Mouse (Mus musculus) hindbrain, postnatal 0 days (tissue): ENCODE results near the gene Gm45062. TPM values are rescaled to one million over a fixed set of nuclear protein-coding genes. Genes with fewer than 3 reads are reported as not detected.

Experiments used
- ATAC-seq: fragments of 200-750 bp; cut with Nextera tagmentation; 2 replicates; pipeline ENCODE4 v1.8.0; 2017; ENCODE audit warnings: mild to moderate bottlenecking, moderate TSS enrichment, moderate library complexity
- DNase-seq: peaks from one replicate; pipeline ENCODE4 v3.0.0-alpha.2; 2015; ENCODE audit warnings: low spot score
- H3K27ac ChIP-seq: fragments of 300-500 bp; sonication (generic); 2 replicates; pipeline ENCODE4 v1.5.1; 2014; ENCODE audit warnings: mild to moderate bottlenecking
- H3K27me3 ChIP-seq: fragments of 300-500 bp; sonication (generic); 2 replicates; pipeline ENCODE4 v1.6.1; 2014; ENCODE audit warnings: low read length, mixed read lengths; ENCODE audit not compliant: insufficient read depth
- H3K36me3 ChIP-seq: fragments of 300-500 bp; sonication (generic); 2 replicates; pipeline ENCODE4 v1.6.1; 2014; ENCODE audit warnings: low read length, mixed read lengths; ENCODE audit not compliant: insufficient read depth
- H3K4me1 ChIP-seq: fragments of 300-500 bp; sonication (generic); 2 replicates; pipeline ENCODE4 v1.6.1; 2014; ENCODE audit warnings: antibody characterized with exemption, low read length, mixed read lengths; ENCODE audit not compliant: insufficient read depth
- H3K4me2 ChIP-seq: fragments of 300-500 bp; sonication (generic); 2 replicates; pipeline ENCODE4 v1.6.1; 2014; ENCODE audit warnings: low read depth, mild to moderate bottlenecking, low read length, moderate library complexity, mixed read lengths
- H3K4me3 ChIP-seq: fragments of 300-500 bp; sonication (generic); 2 replicates; pipeline ENCODE4 v1.5.1; 2014; ENCODE audit warnings: low read length
- H3K9ac ChIP-seq: fragments of 300-500 bp; sonication (generic); replicated peaks from 2 replicates; pipeline ENCODE4 v1.6.1; 2014; ENCODE audit warnings: mild to moderate bottlenecking, low read length, moderate library complexity, mixed read lengths
- H3K9me3 ChIP-seq: fragments of 300-500 bp; sonication (generic); 2 replicates; pipeline ENCODE4 v1.6.1; 2016; ENCODE audit warnings: low read length, mixed read lengths
- CTCF ChIP-seq: IDR thresholded peaks from 2 replicates; pipeline ENCODE4 v1.5.1; 2016; ENCODE audit warnings: antibody characterized with exemption, control low read depth, low read depth
- WGBS: fragments of 180-500 bp; shearing (Covaris S2); extraction: QIAGEN DNeasy Blood & Tissue Kit; methylation state at CpG from one replicate; pipeline ENCODE4 v1.1.7; 2014; 5-methylcytosine and 5-hydroxymethylcytosine counted together
- polyA plus RNA-seq: library from polyadenylated mRNA; unstranded; fragments of >200 nt; fragmentation: Nextera tagmentation; extraction: Ambion mirVana; gene quantifications from 2 replicates; pipeline ENCODE4 v1.2.1, GENCODE M21; 2015
- total RNA-seq: library from RNA; depleted of rRNA; stranded (reverse); fragments of >200 nt; gene quantifications from 2 replicates; pipeline ENCODE4 v1.2.3, GENCODE M21; 2014

Gm45062 gene
- total and polyA plus RNA-seq, 2 experiments from 2014 or later = 1.8 to 4.9 TPM

GRCm38 (mm10) chr6:8503953-8504352 is 244.7 kb downstream of the Gm45062 start:
- no peak overlapping the region for H3K4me3 ChIP-seq
- H3K9me3 ChIP-seq = no peaks in the 10 kb centered on the region
- H3K36me3 ChIP-seq = no peaks in the 10 kb centered on the region
- H3K9ac ChIP-seq = no peak overlapping the region
- no peak for TF ChIP-seq CTCF
- H3K27me3 ChIP-seq = no peaks in the 10 kb centered on the region
- H3K4me1 ChIP-seq = no peaks in the 10 kb centered on the region
- H3K27ac ChIP-seq = no peak overlapping the region
- 21% methylated on average over 3 of the region's 3 CpGs for WGBS
- DNase-seq = no peak
- H3K4me2 ChIP-seq = no peak overlapping the region
- no peak for ATAC-seq

- 80% methylated on average over 6 of the region's 6 CpGs for WGBS
- no peak for ATAC-seq
Observed at GRCm38 (mm10) chr6:8504521-8505228, 245.4 kb downstream of the Gm45062 start.

GRCm38 (mm10) chr6:8506631-8507030 is 247.4 kb downstream of the Gm45062 start:
- Histone ChIP-seq H3K27ac (no peak overlapping the region), H3K36me3 (no peaks in the 10 kb centered on the region), H3K9ac (no peak overlapping the region), H3K9me3 (no peaks in the 10 kb centered on the region), H3K4me2 (no peak overlapping the region), H3K27me3 (no peaks in the 10 kb centered on the region), H3K4me1 (peaks cover 4% of the 10 kb centered on the region; the same call in 1 of the 2 replicates), H3K4me3 (no peak overlapping the region)
- TF ChIP-seq CTCF = no peak
- ATAC-seq (no peak), DNase-seq (no peak)

More at GRCm38 (mm10) chr6:8504521-8505228, 245.4 kb downstream of the Gm45062 start:
- Histone ChIP-seq H3K4me3 (no peak overlapping the region), H3K9me3 (no peaks in the 10 kb centered on the region), H3K4me1 (no peaks in the 10 kb centered on the region), H3K27me3 (no peaks in the 10 kb centered on the region), H3K27ac (no peak overlapping the region), H3K9ac (no peak overlapping the region), H3K4me2 (no peak overlapping the region), H3K36me3 (no peaks in the 10 kb centered on the region)
- no peak for TF ChIP-seq CTCF
- no peak for DNase-seq

- Histone ChIP-seq H3K9ac (peak overlapping the region; percentile 90), H3K36me3 (no peaks in the 10 kb centered on the region), H3K27ac (peak overlapping the region; percentile 98), H3K27me3 (no peaks in the 10 kb centered on the region), H3K9me3 (no peaks in the 10 kb centered on the region), H3K4me1 (peaks cover 5% of the 10 kb centered on the region; the same call in 1 of the 2 replicates), H3K4me3 (peak overlapping the region; percentile 95), H3K4me2 (peak overlapping the region; percentile 68)
- ATAC-seq (peak; percentile 99), DNase-seq (peak; percentile 99)
- TF ChIP-seq CTCF = no peak; the same call in 1 of the 2 replicates
- under 1% methylated on average over 56 of the region's 56 CpGs for WGBS
Observed at GRCm38 (mm10) chr6:8508883-8509536, 249.8 kb downstream of the Gm45062 start.

- peak within 1 kb of the TSS; percentile 98 for H3K27ac ChIP-seq
- H3K27me3 ChIP-seq = no peaks in the 10 kb centered on the region
- H3K4me1 ChIP-seq = peaks cover 5% of the 10 kb centered on the region; the same call in 1 of the 2 replicates
- no peak for TF ChIP-seq CTCF
- no peaks in the 10 kb centered on the region for H3K36me3 ChIP-seq
- H3K4me2 ChIP-seq = peak within 1 kb of the TSS; percentile 68
- under 1% methylated on average over 28 of the region's 69 CpGs for WGBS
- peak within 1 kb of the TSS; percentile 95 for H3K4me3 ChIP-seq
- H3K9ac ChIP-seq = peak within 1 kb of the TSS; percentile 90
- ATAC-seq = peak; percentile 84
- DNase-seq = peak; percentile 90
- H3K9me3 ChIP-seq = no peaks in the 10 kb centered on the region
Observed at GRCm38 (mm10) chr6:8509551-8509950, 250.3 kb downstream of the Gm45062 start, which contains the start of gene Glcci1. Glcci1 (plus strand) TSS chr6:8509600.

- Histone ChIP-seq H3K4me3 (peak overlapping the region; percentile 95), H3K36me3 (no peaks in the 10 kb centered on the region), H3K9me3 (no peaks in the 10 kb centered on the region), H3K4me2 (peak overlapping the region; percentile 68), H3K4me1 (peaks cover 5% of the 10 kb centered on the region; the same call in 1 of the 2 replicates), H3K9ac (peak overlapping the region; percentile 90), H3K27me3 (no peaks in the 10 kb centered on the region), H3K27ac (peak overlapping the region; percentile 98)
- no peak for TF ChIP-seq CTCF
- ATAC-seq (peak; percentile 30; the same call in 1 of the 2 replicates), DNase-seq (no peak)
- WGBS = under 1% methylated on average over 46 of the region's 73 CpGs
Observed at GRCm38 (mm10) chr6:8509961-8510863, 251.0 kb downstream of the Gm45062 start.
